Mouse (Mus musculus) erythroblast, embryonic 14.5 days (primary cell): ENCODE data around the gene Kcnip3.

Experiments
- GATA1 ChIP-seq: IDR thresholded peaks from 2 replicates; pipeline ENCODE4 v1.6.1; 2012; ENCODE audit warnings: low read length, inconsistent platforms, mixed read lengths
- TAL1 ChIP-seq: IDR thresholded peaks from 3 replicates; pipeline ENCODE4 v1.6.1; 2012; ENCODE audit warnings: low read length, inconsistent platforms, mixed read lengths

GRCm38 (mm10) chr2:127522006-127522441 lies at the start of gene Kcnip3:
- TF ChIP-seq GATA1 (no peak), TAL1 (no peak)
